Mouse (Mus musculus): ENCODE results near the gene Bcat1.

DNA sequence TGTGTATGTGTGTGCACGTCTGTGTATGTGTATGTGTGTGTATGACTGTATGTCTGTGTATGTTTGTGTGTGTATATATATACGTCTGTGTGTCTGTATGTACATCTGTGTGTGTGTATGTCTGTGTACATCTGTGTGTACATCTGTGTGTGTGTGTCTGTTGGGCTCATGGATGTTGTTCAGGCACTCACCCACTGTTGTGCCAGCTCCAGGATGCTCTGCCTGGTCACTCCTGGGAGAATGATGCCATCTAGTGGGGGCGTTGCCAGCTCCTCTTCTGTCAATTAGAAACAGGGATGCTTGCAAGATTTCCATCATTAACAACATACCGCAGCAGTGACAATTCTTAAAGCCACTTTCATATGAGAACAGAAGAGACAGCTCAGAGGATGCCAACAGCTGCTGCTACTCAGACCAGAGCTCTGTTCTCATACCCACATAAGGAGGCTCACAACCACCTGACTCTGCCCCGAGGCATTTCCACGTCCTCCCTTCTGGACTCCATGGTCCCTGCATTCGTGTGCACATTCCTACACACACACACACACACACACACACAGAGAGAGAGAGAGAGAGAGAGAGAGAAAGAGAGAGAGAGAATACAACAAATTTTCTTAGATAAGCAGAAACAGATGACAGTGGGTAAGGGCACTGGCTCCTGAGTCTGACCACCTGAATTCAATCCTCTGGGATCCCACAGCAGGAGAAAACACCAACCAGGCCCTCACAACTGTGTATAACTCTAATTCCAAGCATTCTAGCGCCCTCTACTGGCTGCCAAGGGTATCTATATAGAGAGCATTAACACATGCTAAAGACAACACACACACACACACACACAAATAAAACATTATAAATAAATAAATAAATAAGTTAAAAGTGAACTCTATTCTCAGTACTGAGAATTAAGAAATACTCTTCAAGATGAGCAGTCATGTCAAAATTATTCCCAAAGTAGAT is 65.8 kb downstream of the Bcat1 start:
- no peak for TF ChIP-seq CTCF (IDR thresholded peaks at IDR 0.05; ENCODE audit: borderline replicate concordance, control insufficient read depth, extremely low read depth, insufficient read depth, low read length, poor library complexity)
- TF ChIP-seq POLR2A (IDR thresholded peaks at IDR 0.05; ENCODE audit: control insufficient read depth, extremely low read depth, insufficient read depth, low read length, poor library complexity) = no peak
